Mouse (Mus musculus) cortical plate, adult 2 months (tissue): Measurements from ENCODE around the gene Pax7. TPM values are rescaled to one million over a fixed set of nuclear protein-coding genes. Genes with fewer than 3 reads are reported as not detected.

ENCODE experiments used
- H3K27ac ChIP-seq: fragments of 200-500 bp; 2 replicates; pipeline ENCODE4 v1.5.1; 2012; ENCODE audit warnings: low read length, control low read depth, inconsistent platforms; ENCODE audit not compliant: insufficient read depth
- H3K4me1 ChIP-seq: fragments of 200-500 bp; 2 replicates; pipeline ENCODE4 v1.6.1; 2011; ENCODE audit warnings: low read length; ENCODE audit not compliant: control insufficient read depth, insufficient read depth
- H3K4me3 ChIP-seq: fragments of 200-500 bp; 2 replicates; pipeline ENCODE4 v1.5.1; 2011; ENCODE audit warnings: mild to moderate bottlenecking, low read length, control low read depth; ENCODE audit not compliant: insufficient read depth
- CTCF ChIP-seq: fragments of 200-500 bp; IDR thresholded peaks from 2 replicates; pipeline ENCODE4 v1.5.1; 2011; ENCODE audit warnings: mild to moderate bottlenecking, control low read depth, low read length; ENCODE audit not compliant: insufficient read depth; ENCODE audit errors: extremely low read depth
- POLR2A ChIP-seq: fragments of 200-500 bp; IDR thresholded peaks from 2 replicates; pipeline ENCODE4 v1.6.1; 2011; ENCODE audit warnings: mild to moderate bottlenecking, low read length, control low read depth; ENCODE audit not compliant: insufficient read depth; ENCODE audit errors: extremely low read depth
- polyA plus RNA-seq: library from polyadenylated mRNA; depleted of rRNA; stranded (reverse); fragments of >200 nt; gene quantifications from 2 replicates; pipeline ENCODE4 v1.2.3, GENCODE M21; 2012

Gene Pax7
- polyA plus RNA-seq, 1 experiment, result not detected

DNA sequence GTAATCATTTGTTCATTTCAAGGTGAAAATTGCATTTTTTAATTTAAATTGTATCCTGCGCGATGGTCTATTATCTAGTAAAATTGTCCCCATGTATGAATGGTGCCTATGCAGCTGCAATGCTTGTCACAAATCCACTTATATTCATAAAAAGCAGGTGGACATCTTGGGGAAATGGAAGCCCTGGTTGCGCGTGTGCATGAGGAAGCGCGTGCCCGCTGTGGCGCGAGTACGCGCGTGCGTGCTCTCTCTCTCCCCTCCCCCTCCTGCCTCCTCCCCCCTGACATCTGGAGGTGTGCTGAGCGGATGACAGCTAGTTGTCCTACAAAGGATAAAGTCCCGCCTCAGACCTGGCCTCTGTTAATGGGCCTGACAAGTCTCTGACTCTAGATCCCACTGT is 107.9 kb downstream of the Pax7 start:
- TF ChIP-seq CTCF (no peak), POLR2A (no peak)
- Histone ChIP-seq H3K4me3 (no peak overlapping the region), H3K27ac (no peak overlapping the region), H3K4me1 (no peaks in the 10 kb centered on the region)

DNA sequence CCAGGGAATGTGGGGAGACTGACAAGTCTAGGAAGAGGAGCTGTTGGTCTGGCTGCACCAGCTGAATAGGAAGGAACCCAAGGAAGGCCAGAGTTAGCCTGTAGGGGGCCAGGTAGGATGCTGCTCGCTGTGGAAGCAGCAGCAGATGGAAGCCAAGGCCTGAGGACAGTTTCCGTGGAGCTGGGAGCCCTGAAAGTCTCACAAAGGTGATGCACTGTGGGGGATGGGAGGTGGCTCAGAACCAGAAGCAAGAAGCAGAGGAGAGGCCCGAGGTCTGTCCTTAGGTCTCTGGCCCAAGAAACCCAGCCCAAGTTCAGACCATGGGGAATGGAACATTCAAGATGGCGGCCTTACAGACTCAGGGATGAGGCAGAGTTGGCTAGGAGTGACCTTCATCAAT is 109.0 kb downstream of the Pax7 start:
- Histone ChIP-seq H3K27ac (no peak overlapping the region), H3K4me3 (no peak overlapping the region), H3K4me1 (no peaks in the 10 kb centered on the region)
- TF ChIP-seq CTCF (no peak), POLR2A (no peak)

DNA sequence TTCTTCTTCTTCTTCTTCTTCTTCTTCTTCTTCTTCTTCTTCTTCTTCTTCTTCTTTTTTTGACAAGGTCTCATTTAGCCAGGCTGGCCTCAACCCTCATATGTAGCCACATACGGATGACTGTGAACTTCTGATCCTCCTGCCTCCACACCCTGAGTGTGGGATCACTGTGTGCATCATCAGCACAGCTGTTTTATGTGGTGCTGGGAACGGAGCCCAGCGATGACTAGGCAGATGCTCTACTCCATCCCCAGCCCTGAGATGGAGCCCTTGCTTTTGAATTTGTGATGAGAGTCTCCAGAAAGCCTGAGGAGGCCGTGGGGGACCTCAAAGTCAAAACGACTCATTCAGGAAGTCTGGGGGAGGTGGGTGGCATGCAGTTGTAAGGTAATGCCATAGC is 114.3 kb downstream of the Pax7 start:
- H3K4me3 ChIP-seq, result no peak overlapping the region
- no peak for TF ChIP-seq CTCF
- no peak for TF ChIP-seq POLR2A
- no peak overlapping the region for H3K27ac ChIP-seq
- H3K4me1 ChIP-seq, result peaks cover 3% of the 10 kb centered on the region

DNA sequence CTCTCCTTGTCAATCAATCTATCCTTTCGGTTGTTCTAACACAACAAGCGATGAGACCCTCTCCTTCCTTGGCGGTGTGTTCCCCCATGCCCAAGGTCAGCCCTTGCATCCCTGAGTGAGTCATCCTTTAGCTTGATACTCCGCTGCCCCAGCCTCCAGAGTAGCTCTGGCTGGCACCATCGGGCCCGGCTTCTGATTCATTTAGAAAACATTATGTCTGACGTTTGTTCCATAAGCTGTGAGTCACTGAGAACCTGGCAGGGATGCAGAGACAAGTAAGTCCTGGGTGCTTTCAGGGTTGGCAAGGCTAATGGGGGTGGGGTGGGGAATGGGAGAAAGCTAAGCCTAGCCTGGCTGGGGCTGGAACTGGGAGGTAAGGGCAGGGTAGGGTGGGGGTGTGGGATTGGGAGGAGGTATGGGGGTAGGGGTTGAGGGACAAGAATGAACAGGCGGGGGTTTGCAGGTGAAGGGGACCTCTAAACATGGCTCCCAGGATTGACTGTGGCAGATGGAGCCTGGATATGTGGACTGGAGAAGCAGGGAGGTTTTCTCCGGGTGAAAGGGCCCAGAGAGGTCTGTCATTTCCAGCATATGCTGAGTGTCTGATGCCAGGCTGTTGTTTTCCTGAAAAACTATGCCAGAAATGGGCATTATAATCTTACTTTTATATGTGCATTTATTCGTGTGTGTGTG is 116.7 kb downstream of the Pax7 start:
- TF ChIP-seq CTCF (no peak), POLR2A (no peak)
- Histone ChIP-seq H3K4me3 (no peak overlapping the region), H3K4me1 (peaks cover 3% of the 10 kb centered on the region)

DNA sequence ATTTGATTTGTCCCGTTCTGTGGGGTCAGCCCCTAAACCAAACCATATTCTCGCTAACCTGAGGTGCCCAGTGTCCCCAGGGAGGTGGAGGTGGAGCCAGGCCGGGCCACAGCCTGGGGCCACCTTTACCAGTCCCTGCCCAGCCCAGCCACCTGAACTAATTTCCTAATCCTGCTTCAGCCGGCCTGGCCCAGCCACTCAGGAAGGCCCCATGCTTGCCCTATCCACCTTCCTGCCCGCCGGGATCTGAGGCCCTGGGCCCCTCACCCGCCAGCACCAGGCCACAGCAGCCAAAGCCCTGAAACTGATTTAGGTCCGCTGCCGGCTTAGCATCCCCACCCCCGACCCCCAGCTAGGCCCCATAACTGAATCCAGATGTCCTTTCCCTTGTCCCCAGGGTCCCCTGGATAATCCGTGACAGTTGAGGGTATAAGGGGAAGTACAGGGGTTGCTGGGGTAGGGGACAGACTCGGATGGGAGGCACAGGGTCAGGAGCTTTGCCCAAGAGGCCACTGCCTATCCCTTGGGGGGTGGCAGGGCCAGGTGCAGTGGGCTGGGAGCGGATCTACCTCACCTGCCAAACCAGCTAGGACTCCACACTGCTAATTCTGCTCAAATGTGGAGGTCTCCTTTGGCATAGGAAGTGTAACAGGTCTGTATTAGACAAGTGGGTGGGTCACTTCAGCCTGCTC is 117.9 kb downstream of the Pax7 start:
- TF ChIP-seq CTCF, result no peak
- no peak for TF ChIP-seq POLR2A
- Histone ChIP-seq H3K27ac (no peak overlapping the region), H3K4me3 (no peak overlapping the region), H3K4me1 (peaks cover 3% of the 10 kb centered on the region)

More for the DNA sequence above, 116.7 kb downstream of the Pax7 start:
- H3K27ac ChIP-seq, result no peak overlapping the region

DNA sequence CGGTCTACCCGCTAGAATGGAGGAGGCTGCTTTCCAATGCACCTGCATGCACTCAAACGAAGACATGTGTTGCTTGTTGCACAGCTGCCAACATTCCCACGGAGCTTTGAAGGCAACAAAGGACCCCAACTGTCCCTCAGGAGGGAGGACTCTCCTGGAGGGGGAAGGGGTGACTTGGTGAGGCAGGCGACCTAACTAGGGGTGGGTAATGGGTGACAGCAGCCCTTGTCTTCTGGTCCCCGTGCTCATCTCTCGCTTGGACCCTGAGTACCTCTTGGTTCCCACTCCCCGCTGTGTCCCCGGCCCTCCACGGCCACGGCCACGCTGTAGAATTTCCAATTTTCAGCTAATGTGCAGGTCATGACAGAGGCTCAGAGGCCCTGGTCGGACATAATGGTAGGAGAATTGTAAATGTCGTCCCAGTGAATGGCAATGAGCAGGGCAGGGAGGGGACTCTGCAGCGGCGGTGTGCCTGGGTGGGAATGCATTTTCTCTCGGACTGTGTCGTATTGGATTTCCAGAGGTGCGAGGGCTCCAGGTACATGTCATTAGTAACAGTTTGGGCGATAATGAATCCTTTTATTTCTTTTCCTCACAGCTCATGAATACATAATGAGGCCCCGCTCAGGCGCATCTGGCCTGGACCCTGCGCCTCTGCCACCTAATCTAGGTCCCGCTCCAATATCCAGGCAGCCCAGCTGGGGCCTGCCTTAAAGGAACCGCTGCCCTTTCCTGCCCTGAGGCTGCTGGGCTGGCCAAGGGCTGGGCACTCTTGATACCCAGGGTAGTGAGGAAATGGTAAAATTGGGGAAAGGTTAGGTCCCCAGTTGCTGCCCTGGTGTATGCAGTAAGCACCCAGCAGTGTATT is 122.6 kb downstream of the Pax7 start:
- no peaks in the 10 kb centered on the region for H3K4me1 ChIP-seq
- TF ChIP-seq CTCF, result no peak
- no peak for TF ChIP-seq POLR2A
- no peak overlapping the region for H3K27ac ChIP-seq
- no peak overlapping the region for H3K4me3 ChIP-seq

DNA sequence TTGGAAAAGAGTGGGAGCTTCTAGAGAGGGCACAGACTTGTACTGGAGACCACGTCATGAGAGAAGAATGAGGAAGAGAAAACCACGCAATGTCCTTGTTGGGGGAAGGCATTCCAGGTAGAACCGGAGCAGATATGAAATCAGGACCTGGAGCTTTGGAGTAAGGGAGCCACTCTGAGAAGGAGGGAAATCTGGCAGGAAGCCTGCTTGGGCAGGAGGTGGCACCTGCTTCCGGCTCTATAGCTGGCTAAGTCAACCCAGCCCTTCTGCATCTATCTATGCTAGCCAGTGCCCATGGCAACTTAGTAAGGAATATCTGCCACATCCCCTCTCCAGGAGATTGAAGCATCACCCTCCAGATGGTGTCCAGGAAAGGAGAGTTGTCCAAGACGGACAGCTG is 127.3 kb downstream of the Pax7 start:
- no peak overlapping the region for H3K4me3 ChIP-seq
- H3K27ac ChIP-seq, result no peak overlapping the region
- H3K4me1 ChIP-seq, result no peaks in the 10 kb centered on the region
- no peak for TF ChIP-seq POLR2A
- TF ChIP-seq CTCF, result no peak

DNA sequence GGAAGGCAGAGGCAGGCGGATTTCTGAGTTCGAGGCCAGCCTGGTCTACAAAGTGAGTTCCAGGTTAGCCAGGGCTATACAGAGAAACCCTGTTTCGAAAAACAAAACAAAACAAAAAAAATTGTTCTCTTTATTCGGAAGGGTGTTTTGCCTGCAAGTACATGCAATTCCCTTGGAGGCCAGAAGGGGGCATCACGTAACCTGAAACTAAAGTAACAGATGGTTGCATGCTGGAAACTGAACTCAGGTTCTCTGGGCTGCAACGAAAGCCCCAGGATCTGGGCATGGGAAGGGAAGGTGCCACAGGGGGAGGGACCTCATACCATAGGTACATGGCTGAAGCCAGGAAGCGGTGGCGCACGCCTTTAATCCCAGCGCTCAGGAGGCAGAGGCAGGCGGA is 129.9 kb downstream of the Pax7 start:
- Histone ChIP-seq H3K27ac (no peak overlapping the region), H3K4me1 (no peaks in the 10 kb centered on the region), H3K4me3 (no peak overlapping the region)
- TF ChIP-seq CTCF (no peak), POLR2A (no peak)

DNA sequence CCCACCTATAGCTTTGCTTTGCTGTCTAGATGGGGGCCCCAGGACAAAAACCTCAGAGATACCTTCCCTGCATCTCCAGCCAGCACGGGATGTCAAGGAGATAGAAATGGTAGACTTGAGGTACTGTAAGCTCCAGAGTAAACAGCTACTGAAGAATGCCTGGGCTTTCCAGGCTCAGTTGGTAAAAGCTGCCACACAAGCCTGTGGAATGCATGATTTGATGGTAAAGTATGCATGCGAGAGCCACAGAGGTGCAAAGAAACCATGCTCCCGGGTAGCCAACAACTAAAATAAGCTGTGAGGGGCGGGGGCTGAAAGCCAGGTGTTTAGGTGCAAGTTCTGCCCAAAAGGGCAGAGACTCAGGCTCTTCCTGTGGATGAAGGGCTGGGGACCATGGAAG is 130.4 kb downstream of the Pax7 start:
- no peak for TF ChIP-seq POLR2A
- no peak for TF ChIP-seq CTCF
- Histone ChIP-seq H3K27ac (no peak overlapping the region), H3K4me1 (no peaks in the 10 kb centered on the region), H3K4me3 (no peak overlapping the region)

DNA sequence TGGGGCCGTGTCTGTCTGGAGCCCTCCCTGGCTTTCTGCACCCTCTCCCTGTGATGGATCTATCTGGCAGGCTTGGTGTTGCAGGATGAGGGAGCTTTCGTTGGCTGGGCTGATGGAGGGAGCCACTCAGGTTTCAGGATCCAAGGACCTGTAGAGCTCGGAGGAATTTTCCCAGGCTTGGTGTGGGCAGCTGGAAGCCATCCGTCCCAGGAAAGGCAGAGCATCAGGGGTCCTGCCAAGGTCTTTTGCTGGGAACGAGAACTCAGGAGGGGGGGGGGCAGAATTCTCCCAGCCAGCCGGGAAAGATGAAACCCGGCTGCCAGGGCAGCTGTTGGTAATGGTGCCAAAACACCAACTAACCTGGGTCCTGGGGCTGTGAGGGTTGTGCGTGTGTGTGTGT is 134.7 kb downstream of the Pax7 start:
- Histone ChIP-seq H3K27ac (no peak overlapping the region), H3K4me1 (no peaks in the 10 kb centered on the region), H3K4me3 (no peak overlapping the region)
- TF ChIP-seq CTCF, result no peak
- no peak for TF ChIP-seq POLR2A

DNA sequence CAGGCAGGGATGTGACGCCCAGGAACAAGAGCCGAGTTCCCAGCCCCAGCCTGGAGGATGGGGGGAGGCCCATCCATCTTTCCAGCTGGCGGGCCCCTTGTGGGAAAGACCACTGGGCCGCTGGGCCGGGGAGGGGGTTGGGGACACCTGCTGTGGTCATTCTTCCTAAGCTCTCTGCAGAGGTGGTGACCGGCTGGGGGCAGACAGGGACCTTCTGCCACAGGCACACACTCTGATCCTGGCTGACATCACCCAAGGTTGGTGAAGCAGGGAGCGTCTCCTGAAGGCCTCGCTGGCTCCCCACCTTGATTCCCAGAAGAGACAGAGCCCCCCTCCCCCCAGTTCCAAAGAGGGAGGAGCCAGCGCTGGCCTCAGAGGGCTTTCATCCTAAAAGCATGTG is 135.6 kb downstream of the Pax7 start:
- TF ChIP-seq POLR2A, result no peak
- TF ChIP-seq CTCF, result no peak
- Histone ChIP-seq H3K4me3 (no peak overlapping the region), H3K4me1 (no peaks in the 10 kb centered on the region), H3K27ac (no peak overlapping the region)
